Mouse (Mus musculus) lung, adult 2 months (tissue): ENCODE measurements around the gene Adamtsl1. TPM values are rescaled to one million over a fixed set of nuclear protein-coding genes. Genes with fewer than 3 reads are reported as not detected.

Experiments
- DNase-seq: peaks from one replicate; pipeline ENCODE4 v3.0.0; 2022
- H3K4me1 ChIP-seq: fragments of 200-500 bp; 2 replicates; pipeline ENCODE4 v1.6.1; 2011; ENCODE audit warnings: low read length; ENCODE audit not compliant: control insufficient read depth, insufficient read depth
- H3K4me3 ChIP-seq: fragments of 200-500 bp; replicated peaks from 2 replicates; pipeline ENCODE3; 2011; ENCODE audit warnings: low read depth, mild to moderate bottlenecking, control low read depth, low read length; ENCODE audit errors: extremely low read depth
- CTCF ChIP-seq: fragments of 200-500 bp; IDR thresholded peaks from 2 replicates; pipeline ENCODE4 v1.5.1; 2011; ENCODE audit warnings: mild to moderate bottlenecking, low read length, control low read depth; ENCODE audit not compliant: insufficient read depth
- POLR2A ChIP-seq: fragments of 200-500 bp; IDR thresholded peaks from 2 replicates; pipeline ENCODE4 v1.6.1; 2011; ENCODE audit warnings: low read depth, mild to moderate bottlenecking, control low read depth, low read length, borderline replicate concordance; ENCODE audit errors: extremely low read depth
- WGBS: fragments of 180-500 bp; shearing (Covaris S2); methylation state at CpG from one replicate; pipeline ENCODE4 v1.1.7; 2018; 5-methylcytosine and 5-hydroxymethylcytosine counted together
- polyA plus RNA-seq: library from polyadenylated mRNA; depleted of rRNA; stranded (reverse); fragments of >200 nt; gene quantifications from 2 replicates; pipeline ENCODE4 v1.2.3, GENCODE M21; 2012

Gene Adamtsl1
- polyA plus RNA-seq, 1 experiment = 10.8 TPM

- no peaks in the 10 kb centered on the region for H3K4me1 ChIP-seq
- no peak for TF ChIP-seq POLR2A
- no peak for TF ChIP-seq CTCF
- DNase-seq = no peak
- H3K4me3 ChIP-seq = no peak overlapping the region
- WGBS = 87% methylated on average over 6 of the region's 6 CpGs
Observed at GRCm38 (mm10) chr4:86045448-86045847, 531.5 kb downstream of the Adamtsl1 start.

- H3K4me1 ChIP-seq = no peaks in the 10 kb centered on the region
- H3K4me3 ChIP-seq = no peak overlapping the region
- 65% methylated on average over 6 of the region's 6 CpGs for WGBS
- no peak for DNase-seq
- TF ChIP-seq POLR2A (no peak), CTCF (no peak)
Observed at GRCm38 (mm10) chr4:86045876-86046275, 531.9 kb downstream of the Adamtsl1 start.

GRCm38 (mm10) chr4:86046881-86047280, 532.9 kb downstream of the Adamtsl1 start:
- TF ChIP-seq CTCF = no peak
- no peak for TF ChIP-seq POLR2A
- no peak for DNase-seq
- H3K4me1 ChIP-seq = no peaks in the 10 kb centered on the region
- no peak overlapping the region for H3K4me3 ChIP-seq
- 76% methylated on average over 1 of the region's 1 CpGs for WGBS

GRCm38 (mm10) chr4:86053487-86054237, 539.7 kb downstream of the Adamtsl1 start:
- DNase-seq = peak; percentile 41
- no peak for TF ChIP-seq CTCF
- Histone ChIP-seq H3K4me1 (no peaks in the 10 kb centered on the region), H3K4me3 (peak overlapping the region; percentile 55)
- under 1% methylated on average over 20 of the region's 20 CpGs for WGBS

GRCm38 (mm10) chr4:86060614-86061013, 546.6 kb downstream of the Adamtsl1 start:
- Histone ChIP-seq H3K4me3 (no peak overlapping the region), H3K4me1 (no peaks in the 10 kb centered on the region)
- WGBS = 70% methylated on average over 4 of the region's 4 CpGs
- TF ChIP-seq POLR2A (no peak), CTCF (no peak)
- DNase-seq = no peak

- peaks cover 6% of the 10 kb centered on the region for H3K4me1 ChIP-seq
- no peak for TF ChIP-seq CTCF
- no peak for TF ChIP-seq POLR2A
- peak; percentile 33 for DNase-seq
- WGBS = 75% methylated on average over 5 of the region's 5 CpGs
- no peak overlapping the region for H3K4me3 ChIP-seq
Observed at GRCm38 (mm10) chr4:86068376-86068775, 554.4 kb downstream of the Adamtsl1 start.

GRCm38 (mm10) chr4:86068875-86069718, 555.1 kb downstream of the Adamtsl1 start:
- Histone ChIP-seq H3K4me3 (no peak overlapping the region), H3K4me1 (peaks cover 6% of the 10 kb centered on the region)
- TF ChIP-seq POLR2A = no peak
- TF ChIP-seq CTCF = no peak
- 64% methylated on average over 13 of the region's 13 CpGs for WGBS
- DNase-seq = no peak

- no peak overlapping the region for H3K4me3 ChIP-seq
- peaks cover 5% of the 10 kb centered on the region; the same call in 1 of the 2 replicates for H3K4me1 ChIP-seq
- TF ChIP-seq POLR2A (no peak), CTCF (no peak)
- DNase-seq = no peak
- WGBS = 29% methylated on average over 1 of the region's 1 CpGs
Observed at GRCm38 (mm10) chr4:86074871-86075270, 560.9 kb downstream of the Adamtsl1 start.

- Histone ChIP-seq H3K4me3 (no peak overlapping the region), H3K4me1 (peaks cover 2% of the 10 kb centered on the region; the same call in 1 of the 2 replicates)
- no peak for TF ChIP-seq POLR2A
- no peak for TF ChIP-seq CTCF
- WGBS = 86% methylated on average over 2 of the region's 2 CpGs
- no peak for DNase-seq
Observed at GRCm38 (mm10) chr4:86077355-86077754, 563.4 kb downstream of the Adamtsl1 start.

GRCm38 (mm10) chr4:86077854-86078253, 563.9 kb downstream of the Adamtsl1 start:
- no peak overlapping the region for H3K4me3 ChIP-seq
- no peak for DNase-seq
- TF ChIP-seq POLR2A (no peak), CTCF (no peak)
- peaks cover 2% of the 10 kb centered on the region; the same call in 1 of the 2 replicates for H3K4me1 ChIP-seq
- 71% methylated on average over 3 of the region's 3 CpGs for WGBS
